Mouse (Mus musculus) WW6 (cell line): ENCODE measurements around the gene Dennd6a.
"Not testable (repeated sequence)": the region's sequence is repeated elsewhere in the genome, so short reads cannot be mapped to it uniquely, and the experiment has no call there.

Experiments used
- DNase-seq: peaks from one replicate; pipeline ENCODE4 v3.0.0-alpha.2; 2013; ENCODE audit warnings: low read depth, low spot score

Dennd6a gene

DNA sequence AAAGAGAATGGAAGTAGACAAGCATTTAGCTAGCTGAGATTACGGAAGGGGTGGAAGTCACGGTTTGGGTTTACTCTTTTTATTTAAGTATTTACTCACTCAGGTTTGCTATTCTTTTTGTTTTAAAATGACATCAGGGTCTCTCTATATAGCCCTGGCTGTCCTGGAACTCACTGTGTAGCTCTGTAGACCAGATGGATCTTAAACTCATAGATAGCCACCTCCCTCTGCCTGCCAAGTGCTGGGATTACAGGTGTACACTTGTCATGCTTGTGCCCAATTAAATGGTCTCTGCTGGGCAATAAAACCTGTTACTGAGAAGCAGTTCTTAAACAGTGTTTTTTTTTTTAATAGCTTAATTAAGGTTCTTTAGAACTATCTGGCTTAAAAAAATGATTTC is 66.3 kb downstream of the Dennd6a start:
- DNase-seq, result no peak

DNA sequence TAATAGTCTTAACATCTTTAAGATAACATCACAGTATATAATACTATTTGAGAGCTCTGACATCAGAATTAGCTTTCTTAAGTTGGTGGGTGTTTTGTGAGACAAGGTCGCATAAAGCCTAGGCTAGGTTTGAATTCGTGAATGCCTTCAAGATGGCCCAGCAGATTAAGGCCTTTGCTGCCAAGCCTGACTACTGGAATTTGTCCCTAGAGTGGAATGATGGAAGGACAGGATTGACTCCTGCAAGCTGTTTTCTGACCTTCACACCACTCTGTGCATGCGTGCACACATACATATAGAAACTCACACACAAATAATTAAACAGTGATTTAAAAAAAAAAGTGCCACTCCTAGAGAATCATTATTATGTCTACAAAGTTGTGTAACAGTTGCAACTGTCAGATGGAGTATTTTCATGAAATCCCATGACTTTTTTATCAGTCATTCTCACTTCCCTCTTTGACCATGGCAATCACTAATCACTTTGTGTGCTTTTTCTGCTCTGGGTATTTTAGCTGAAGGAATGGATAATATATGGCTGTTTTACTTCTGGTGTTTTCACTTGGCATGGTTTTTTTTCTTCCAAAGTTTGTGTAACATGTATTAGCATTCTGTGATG is 69.5 kb downstream of the Dennd6a start:
- DNase-seq, result no peak

- no peak for DNase-seq
Measured at GRCm38 (mm10) chr14:26645989-26646650, 72.5 kb downstream of the Dennd6a start.

DNA sequence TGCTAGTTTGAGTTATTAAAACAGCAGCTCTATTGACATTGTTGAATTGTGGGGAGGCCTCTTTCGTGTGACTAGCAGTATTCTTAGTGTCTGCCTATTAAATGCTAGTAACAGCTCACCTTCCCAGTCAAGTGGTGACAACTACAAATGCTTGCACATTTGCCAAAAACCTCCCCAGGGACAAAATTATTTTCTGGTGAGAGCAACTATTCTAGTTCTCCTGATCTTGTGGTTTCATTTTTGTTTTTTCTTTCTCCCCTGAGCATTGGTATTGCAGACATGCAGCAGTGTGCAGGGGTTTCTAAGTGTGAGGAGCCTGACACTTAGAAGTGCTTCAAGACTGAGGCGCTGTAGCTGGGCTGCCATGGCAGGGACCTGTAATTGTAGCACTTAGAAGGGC is 74.2 kb downstream of the Dennd6a start:
- DNase-seq, result no peak

- no peak for DNase-seq
Measured at GRCm38 (mm10) chr14:26651901-26652300, 78.2 kb downstream of the Dennd6a start.

DNA sequence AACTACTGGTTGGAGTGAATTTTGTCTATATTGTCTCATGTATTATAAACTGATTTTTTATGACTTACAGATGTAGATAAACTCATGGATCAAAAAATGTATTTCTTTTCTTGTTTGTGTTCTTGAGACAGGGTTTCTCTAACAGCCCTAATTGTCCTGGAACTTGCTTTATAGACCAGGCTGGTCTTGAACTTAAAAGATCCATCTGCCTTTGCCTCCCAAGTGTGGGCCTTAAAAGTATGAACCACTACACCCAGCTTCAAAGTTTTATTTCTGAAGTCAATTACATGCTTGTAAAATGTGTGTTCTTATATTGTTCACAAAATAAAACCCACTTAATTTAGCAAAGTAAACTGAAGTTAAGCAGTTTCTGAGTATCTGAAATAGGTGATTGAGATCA is 84.5 kb downstream of the Dennd6a start:
- DNase-seq, result no peak

DNA sequence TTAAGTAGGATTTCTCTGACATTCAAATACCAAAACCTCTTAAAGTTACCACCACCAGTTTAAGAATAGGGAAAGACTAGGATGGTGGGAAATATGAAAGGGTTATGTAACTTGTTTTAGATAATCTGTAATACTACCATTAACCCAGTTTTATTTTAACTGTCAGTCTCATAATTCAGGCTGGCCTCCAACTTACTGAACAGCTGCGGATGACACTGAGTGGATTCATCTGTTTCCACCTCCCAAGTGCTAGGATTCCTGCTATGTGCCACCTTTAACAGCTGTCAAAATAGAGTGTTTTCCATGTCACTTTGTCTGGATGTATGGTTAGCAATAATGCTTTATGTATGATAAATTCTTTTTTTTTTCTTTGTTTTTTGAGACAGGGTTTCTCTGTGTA is 86.6 kb downstream of the Dennd6a start:
- no peak for DNase-seq

DNA sequence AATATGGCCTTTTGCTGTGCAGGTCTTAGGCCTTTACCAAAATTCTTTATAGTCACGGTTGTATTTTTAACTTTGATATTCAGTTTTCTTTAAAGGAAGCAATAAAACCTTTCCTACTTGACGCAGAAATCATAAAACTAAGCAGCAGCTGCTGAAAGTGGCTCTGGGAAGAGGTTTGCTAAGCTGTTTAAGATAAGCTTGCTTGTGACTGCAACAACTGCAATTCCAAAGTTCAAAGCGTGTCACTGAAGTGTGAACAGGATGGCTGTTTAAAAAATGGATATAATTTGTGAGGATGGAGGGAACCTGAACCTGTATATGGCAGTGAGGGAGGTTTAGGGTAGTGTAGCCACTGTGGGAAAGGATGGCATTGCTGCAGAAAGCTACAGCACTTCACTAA is 88.4 kb downstream of the Dennd6a start:
- DNase-seq, result no peak

DNA sequence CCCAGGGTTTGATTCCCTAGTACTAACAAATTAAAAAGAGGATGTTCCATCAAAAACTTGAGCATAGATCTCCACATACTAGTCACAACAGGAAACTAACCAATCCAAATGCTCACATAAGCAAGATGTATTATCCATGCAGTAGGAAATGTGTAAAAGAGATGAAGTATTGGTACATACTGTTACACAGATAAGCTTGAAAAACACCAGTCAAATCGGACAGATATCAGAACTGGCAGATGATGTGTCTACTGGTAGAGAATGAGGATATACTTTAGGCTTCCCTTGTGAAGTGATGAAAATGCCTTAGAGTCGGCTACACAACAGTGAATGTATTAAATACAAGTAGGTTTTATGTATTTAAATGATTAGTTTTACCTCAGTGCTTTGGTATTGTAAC is 88.8 kb downstream of the Dennd6a start:
- DNase-seq, result no peak

DNA sequence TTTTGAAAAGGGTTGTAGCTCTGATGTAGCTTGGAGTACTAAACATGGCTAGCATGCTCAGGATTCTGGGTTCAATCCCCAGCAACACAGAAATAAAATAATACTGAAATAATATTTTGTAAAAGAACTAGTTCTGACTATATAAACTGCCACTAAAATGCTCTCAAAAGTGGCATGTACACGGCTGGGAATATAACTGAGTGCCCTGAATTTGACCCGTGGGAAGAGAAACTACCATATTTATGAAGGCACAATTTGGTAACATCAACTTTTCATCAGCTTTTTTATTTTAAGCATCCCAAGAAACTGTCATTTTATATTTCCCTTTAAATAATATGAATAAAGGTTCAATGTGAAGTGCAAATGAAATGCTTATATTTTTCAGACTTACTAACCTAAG is 90.2 kb downstream of the Dennd6a start:
- DNase-seq, result no peak

- DNase-seq, result no peak
Measured at GRCm38 (mm10) chr14:26667991-26668370, 94.3 kb downstream of the Dennd6a start.

DNA sequence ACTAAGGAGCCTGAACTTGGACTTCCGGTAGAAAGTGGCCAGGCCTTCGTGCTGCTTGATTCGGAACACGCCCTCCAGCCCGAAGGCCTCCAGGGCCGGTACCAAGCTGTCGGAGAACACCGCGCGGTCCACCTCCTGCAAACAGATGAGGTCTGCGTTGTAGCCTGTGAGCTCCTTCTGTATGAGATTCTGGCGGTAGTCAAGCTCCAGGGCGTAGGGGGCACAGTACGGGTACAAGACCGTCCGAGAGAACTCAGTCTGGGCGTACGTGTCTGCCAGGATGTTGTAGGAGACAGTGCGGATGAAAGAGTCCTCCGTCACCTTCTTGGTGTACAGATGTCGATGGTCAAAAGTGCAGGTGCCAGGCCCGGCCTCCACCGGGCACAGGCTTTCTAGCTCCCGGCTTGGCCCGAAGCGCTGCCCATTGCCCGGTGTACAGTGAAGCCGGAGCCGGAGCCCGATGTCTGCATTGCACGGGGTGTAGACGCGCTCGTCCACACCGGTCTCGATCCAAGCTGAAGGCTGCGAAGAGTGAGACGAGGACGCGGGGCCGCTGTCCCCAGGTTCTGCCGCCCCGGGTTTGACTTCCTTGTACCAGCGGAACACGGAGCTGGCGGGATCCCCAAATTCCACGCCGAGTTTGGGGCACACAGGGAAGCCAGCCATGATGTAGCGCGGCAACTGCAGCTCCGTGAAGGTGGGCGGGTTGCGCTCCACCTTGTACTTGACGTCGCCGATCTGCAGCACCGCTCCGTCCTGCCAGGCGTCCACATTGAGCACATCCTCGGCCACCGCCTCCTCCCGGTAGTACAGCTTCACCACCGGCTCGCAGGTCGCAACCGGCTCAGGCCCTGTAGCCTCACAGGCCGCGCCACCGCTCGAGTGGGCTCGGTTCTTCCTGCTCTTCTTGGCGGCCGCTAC is 95.0 kb downstream of the Dennd6a start:
- no peak for DNase-seq

DNA sequence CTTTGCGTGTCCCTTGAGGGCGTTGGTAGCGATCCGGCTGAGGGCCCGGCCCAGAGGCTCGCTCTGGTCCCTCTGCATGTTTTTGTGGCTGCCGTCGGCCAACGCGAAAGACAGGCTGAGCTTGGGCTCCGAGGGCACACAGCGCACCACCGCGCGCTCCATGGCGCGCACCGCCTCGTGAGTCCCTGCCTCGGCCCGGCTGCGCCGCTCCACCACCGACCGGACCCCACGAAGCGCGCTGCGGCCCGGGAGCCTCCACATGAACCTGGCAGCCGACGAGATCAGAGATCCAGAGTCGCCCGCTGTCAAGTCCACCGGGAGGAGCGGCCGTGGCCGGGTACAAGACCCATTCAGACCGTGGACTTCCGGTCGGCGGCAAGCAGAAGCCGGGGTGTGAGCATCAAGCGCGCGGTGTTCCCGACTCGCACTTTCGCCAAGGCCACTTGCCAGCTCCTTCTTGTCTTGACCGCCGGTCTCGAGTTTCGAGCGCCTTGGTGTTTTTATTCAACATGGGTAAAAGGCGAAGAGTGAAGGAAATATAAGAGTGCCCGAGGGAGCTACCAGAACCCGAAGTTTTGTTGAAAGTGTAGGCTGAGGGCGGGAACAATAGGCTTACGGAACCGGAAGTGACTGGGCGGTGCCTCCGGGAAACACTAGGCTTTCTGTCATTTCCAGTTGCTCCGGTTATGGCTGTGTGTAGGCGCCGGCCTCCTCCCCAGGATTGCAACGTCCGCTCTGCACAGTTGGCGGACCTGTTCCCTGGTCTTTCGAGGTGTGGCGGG is 95.8 kb downstream of the Dennd6a start, which contains the start of gene Pde12:
TSS of gene Pde12 (minus strand) at position 592 of the 782 bp plus-strand sequence.
- DNase-seq, result peak; percentile 71

DNA sequence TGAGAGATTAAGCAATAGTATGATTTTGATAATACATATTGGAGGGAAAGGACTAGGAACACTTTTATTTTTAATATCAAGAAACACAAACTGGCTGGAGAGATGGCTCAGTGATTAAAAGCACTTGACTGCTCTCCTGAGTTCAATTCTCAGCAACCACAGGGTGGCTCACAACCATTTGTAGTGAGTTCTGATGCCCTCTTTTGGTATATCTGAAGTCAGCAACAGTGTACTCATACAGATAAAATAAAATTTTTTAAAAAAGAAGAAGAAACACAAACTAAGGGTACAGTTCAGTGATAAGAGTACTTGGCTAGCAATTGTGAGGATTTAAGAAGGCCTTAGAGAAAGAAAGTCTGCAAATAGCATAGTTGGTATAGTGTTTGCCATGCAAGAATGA is 97.3 kb downstream of the Dennd6a start:
- DNase-seq, result no peak

GRCm38 (mm10) chr14:26671870-26672615 is 98.4 kb downstream of the Dennd6a start:
- not testable (repeated sequence) for DNase-seq

- not testable (repeated sequence) for DNase-seq
Measured at GRCm38 (mm10) chr14:26674476-26675169, 101.0 kb downstream of the Dennd6a start.

GRCm38 (mm10) chr14:26675371-26675770 is 101.7 kb downstream of the Dennd6a start:
- DNase-seq, result peak; percentile 49

DNA sequence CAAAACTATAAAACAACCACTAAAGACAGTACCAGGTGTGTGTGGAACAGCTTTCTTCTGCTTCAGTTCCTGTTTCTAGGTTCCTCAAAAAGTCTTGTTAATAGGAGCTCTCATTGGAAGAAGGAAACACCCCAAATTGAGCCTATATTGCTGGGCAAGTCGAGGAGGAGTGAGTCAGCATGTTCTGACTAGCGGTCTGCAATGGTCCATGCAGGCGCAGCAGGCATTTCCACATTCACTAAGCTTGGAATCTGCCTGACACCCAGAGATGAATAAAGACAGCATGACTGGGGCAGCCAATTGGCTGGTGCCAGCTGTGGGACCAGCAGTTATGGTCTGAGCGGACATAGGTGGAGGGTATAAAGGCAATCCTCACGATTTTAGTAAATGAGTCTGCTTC is 102.1 kb downstream of the Dennd6a start:
- DNase-seq, result no peak
